Mouse (Mus musculus): Measurements from ENCODE around the gene Itgax. TPM values are rescaled to one million over a fixed set of nuclear protein-coding genes. Genes with fewer than 3 reads are reported as not detected.
A peak's percentile ranks its signal among the peaks of the same experiment; 100 is the strongest.
"Not testable (repeated sequence)": the region's sequence is repeated elsewhere in the genome, so short reads cannot be mapped to it uniquely, and the experiment has no call there.

The Itgax gene
- polyA plus RNA-seq, 1 experiment from 2014 or later = 1.6 TPM

DNA sequence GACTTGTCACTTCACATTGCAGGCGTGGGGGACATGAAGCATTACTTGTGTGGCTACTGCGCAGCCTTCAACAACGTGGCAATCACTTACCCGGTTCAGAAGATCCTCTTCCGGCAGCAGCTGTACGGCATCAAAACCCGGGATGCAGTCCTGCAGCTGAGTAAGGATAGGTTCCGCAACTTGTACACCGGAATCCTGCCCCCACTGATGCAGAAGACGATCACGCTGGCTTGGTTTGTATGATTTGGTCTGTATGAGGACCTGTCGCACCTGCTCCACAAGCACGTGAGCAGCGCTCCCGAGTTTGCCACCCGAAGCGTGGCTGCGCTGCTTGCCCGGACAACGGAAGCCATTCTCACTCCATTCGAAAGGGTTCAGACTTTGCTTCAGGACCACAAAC lies 24.7 kb downstream of the Itgax start, which contains the start of gene Itgad:
Itgad (plus strand) TSS at position 301 of the 400 bp plus-strand sequence.
- H3K4me1 ChIP-seq (replicated peaks; ENCODE audit: control insufficient read depth, insufficient read depth, low read length) = no peaks in the 10 kb centered on the region
- H3K9me3 ChIP-seq (ENCODE audit: control insufficient read depth) = no peaks in the 10 kb centered on the region
- no peaks in the 10 kb centered on the region for H3K36me3 ChIP-seq (ENCODE audit: control insufficient read depth, insufficient read depth)
- no peak within 1 kb of the TSS; the same call in 1 of the 2 replicates for H3K4me2 ChIP-seq (replicated peaks; ENCODE audit: low read depth)
- 94% methylated on average over 21 of the region's 21 CpGs for WGBS
- ATAC-seq = no peak
- no peak within 1 kb of the TSS for H3K9ac ChIP-seq (ENCODE audit: low read depth, low read length)
- H3K4me3 ChIP-seq (ENCODE audit: low read depth, low read length) = no peak within 1 kb of the TSS
- TF ChIP-seq CTCF (IDR thresholded peaks at IDR 0.05; ENCODE audit: low read depth) = no peak
- H3K27me3 ChIP-seq (replicated peaks; ENCODE audit: control insufficient read depth, insufficient read depth, low read length) = no peaks in the 10 kb centered on the region
- H3K27ac ChIP-seq (ENCODE audit: low read depth, low read length) = no peak within 1 kb of the TSS

DNA sequence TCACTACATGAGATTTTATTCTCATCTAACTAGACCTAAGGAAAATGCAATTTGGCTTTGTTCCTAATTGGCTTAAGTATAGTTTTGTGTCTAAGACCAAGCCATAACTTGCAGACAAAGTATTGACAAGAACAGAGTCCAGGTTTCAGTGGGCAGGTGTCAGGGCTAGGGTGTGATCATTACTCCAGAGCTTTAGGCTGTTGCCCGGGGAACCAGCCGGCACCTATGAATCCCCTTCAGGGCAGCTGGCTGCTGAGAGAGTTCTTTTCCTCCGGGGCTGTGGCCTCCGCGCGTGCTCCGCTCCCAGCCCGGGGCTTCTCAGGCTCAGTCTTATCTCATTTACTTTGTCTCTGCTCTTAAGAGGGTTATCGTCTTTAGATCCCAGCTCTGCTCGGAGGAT lies 25.6 kb downstream of the Itgax start:
- Histone ChIP-seq H3K36me3 (ENCODE audit: control insufficient read depth, insufficient read depth) (no peaks in the 10 kb centered on the region), H3K4me3 (ENCODE audit: low read depth, low read length) (no peak overlapping the region), H3K9me3 (ENCODE audit: control insufficient read depth) (no peaks in the 10 kb centered on the region), H3K27ac (ENCODE audit: low read depth, low read length) (no peak overlapping the region), H3K27me3 (replicated peaks; ENCODE audit: control insufficient read depth, insufficient read depth, low read length) (no peaks in the 10 kb centered on the region), H3K4me2 (replicated peaks; ENCODE audit: low read depth) (no peak overlapping the region; the same call in 1 of the 2 replicates), H3K4me1 (replicated peaks; ENCODE audit: control insufficient read depth, insufficient read depth, low read length) (no peaks in the 10 kb centered on the region), H3K9ac (ENCODE audit: low read depth, low read length) (no peak overlapping the region)
- ATAC-seq = 0 out of 2 replicates have a peak, but pooled peaks have one; percentile 22
- no peak for TF ChIP-seq CTCF (IDR thresholded peaks at IDR 0.05; ENCODE audit: low read depth)
- WGBS = 34% methylated on average over 10 of the region's 10 CpGs

DNA sequence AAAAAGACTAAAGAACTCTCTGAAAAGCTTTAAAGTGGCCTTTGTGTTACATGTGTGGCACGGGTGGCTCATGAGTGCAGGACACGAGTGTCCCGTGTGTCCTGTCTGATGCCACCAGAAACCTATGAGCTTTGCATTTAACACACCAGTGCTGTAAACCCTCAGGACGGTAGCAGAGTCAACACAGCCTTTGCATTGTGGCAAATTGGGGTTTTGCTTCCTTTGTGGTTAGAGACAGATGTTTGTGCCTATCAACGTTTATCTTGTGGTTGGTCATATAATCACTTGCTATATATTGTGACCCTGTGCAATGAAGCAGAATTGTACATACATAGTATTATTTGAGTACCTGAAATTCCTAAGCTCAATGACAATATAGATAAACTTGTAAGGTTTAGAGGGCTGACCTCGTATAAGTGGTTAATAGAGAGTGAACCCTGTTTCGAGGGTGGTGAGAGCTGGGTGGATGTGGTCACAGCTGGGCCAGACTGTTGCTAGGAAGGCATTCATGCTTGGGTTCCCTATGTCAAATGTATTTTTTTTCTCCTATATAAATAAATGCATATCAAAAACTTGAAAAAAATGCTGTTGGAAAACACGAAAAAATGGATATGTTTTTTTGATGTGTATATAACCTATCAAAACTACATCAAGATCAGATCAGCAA lies 29.5 kb downstream of the Itgax start:
- 53% methylated on average over 8 of the region's 8 CpGs for WGBS

DNA sequence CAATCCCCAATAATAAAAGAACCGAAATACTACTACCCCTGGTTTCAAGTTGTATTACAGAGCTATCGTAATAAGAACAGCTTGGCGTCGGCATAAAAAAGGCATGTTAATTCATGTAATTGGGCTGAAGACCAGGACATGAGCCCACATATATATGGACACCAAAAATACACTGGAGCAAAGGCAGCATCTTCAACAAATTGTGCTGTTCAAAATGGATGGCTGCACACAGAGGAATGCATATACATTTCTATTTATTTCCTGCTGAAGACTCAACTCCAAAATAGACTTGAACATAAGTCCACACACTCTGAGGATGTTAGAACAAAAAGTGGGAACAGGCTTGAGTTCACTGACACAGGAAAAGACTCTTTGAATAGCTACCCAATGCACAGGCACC lies 34.7 kb downstream of the Itgax start:
- no peak overlapping the region for H3K27ac ChIP-seq (ENCODE audit: low read depth, low read length)

More for the DNA sequence above, 29.5 kb downstream of the Itgax start:
- H3K36me3 ChIP-seq (ENCODE audit: control insufficient read depth, insufficient read depth); H3K27me3 ChIP-seq (replicated peaks; ENCODE audit: control insufficient read depth, insufficient read depth, low read length); H3K9ac ChIP-seq (ENCODE audit: low read depth, low read length); H3K4me3 ChIP-seq (ENCODE audit: low read depth, low read length); H3K9me3 ChIP-seq (ENCODE audit: control insufficient read depth); ATAC-seq; H3K4me2 ChIP-seq (replicated peaks; ENCODE audit: low read depth); H3K4me1 ChIP-seq (replicated peaks; ENCODE audit: control insufficient read depth, insufficient read depth, low read length); H3K27ac ChIP-seq (ENCODE audit: low read depth, low read length): not testable (repeated sequence)

DNA sequence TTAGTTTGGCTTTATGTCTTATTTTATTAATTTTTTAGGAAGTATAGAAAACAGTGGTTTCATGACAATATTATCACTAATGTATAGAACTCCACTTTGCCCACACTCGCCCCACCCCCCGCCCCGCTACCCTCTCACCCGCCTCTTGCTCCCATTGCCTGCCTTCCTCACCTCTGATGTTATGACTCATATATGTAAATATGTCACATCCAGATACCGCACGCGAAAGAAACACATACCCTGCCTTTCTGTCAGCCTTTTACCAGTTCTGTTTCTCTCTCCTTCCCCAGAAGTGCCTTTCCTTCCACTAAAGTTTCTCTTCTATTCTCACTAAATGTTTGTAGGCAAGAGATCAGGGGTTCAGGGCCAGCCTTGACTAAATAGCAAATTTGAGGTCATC lies 37.0 kb downstream of the Itgax start:
- Histone ChIP-seq H3K27ac (ENCODE audit: low read depth, low read length) (no peak overlapping the region), H3K4me1 (replicated peaks; ENCODE audit: control insufficient read depth, insufficient read depth, low read length) (no peaks in the 10 kb centered on the region), H3K27me3 (replicated peaks; ENCODE audit: control insufficient read depth, insufficient read depth, low read length) (no peaks in the 10 kb centered on the region), H3K4me2 (replicated peaks; ENCODE audit: low read depth) (no peak overlapping the region), H3K9ac (ENCODE audit: low read depth, low read length) (no peak overlapping the region), H3K36me3 (ENCODE audit: control insufficient read depth, insufficient read depth) (no peaks in the 10 kb centered on the region), H3K4me3 (ENCODE audit: low read depth, low read length) (no peak overlapping the region), H3K9me3 (ENCODE audit: control insufficient read depth) (no peaks in the 10 kb centered on the region)
- ATAC-seq = no peak
- no peak for TF ChIP-seq CTCF (IDR thresholded peaks at IDR 0.05; ENCODE audit: low read depth)
- 64% methylated on average over 7 of the region's 7 CpGs for WGBS

More for the DNA sequence above, 34.7 kb downstream of the Itgax start:
- Histone ChIP-seq H3K9ac (ENCODE audit: low read depth, low read length) (no peak overlapping the region), H3K27me3 (replicated peaks; ENCODE audit: control insufficient read depth, insufficient read depth, low read length) (no peaks in the 10 kb centered on the region), H3K4me1 (replicated peaks; ENCODE audit: control insufficient read depth, insufficient read depth, low read length) (no peaks in the 10 kb centered on the region), H3K4me2 (replicated peaks; ENCODE audit: low read depth) (no peak overlapping the region), H3K36me3 (ENCODE audit: control insufficient read depth, insufficient read depth) (no peaks in the 10 kb centered on the region), H3K9me3 (ENCODE audit: control insufficient read depth) (no peaks in the 10 kb centered on the region), H3K4me3 (ENCODE audit: low read depth, low read length) (no peak overlapping the region)
- 93% methylated on average over 4 of the region's 4 CpGs for WGBS
- ATAC-seq = no peak
- TF ChIP-seq CTCF (IDR thresholded peaks at IDR 0.05; ENCODE audit: low read depth) = no peak

DNA sequence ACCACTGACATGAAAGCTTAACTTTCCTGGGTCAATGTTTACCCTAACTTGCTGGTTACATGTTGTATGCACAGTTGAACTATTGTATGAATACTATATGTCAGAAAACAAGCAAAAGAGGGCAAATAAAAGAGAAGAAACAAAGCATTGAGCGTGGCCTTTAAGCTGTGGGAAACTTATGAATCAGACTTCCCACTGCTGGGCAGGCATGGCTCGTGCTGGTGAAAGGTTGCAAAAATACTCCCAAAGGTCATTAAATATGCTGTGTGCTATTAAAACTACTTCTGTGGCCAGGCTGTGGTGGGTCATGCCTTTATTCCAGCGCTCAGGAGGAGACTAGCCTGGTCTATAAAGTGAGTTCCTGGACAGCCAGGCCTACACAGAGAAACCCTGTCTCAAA lies 40.6 kb downstream of the Itgax start:
- Histone ChIP-seq H3K4me2 (replicated peaks; ENCODE audit: low read depth) (no peak overlapping the region), H3K4me1 (replicated peaks; ENCODE audit: control insufficient read depth, insufficient read depth, low read length) (no peaks in the 10 kb centered on the region), H3K9me3 (ENCODE audit: control insufficient read depth) (no peaks in the 10 kb centered on the region), H3K9ac (ENCODE audit: low read depth, low read length) (no peak overlapping the region), H3K27ac (ENCODE audit: low read depth, low read length) (no peak overlapping the region), H3K4me3 (ENCODE audit: low read depth, low read length) (no peak overlapping the region), H3K27me3 (replicated peaks; ENCODE audit: control insufficient read depth, insufficient read depth, low read length) (no peaks in the 10 kb centered on the region), H3K36me3 (ENCODE audit: control insufficient read depth, insufficient read depth) (no peaks in the 10 kb centered on the region)
- WGBS = 82% methylated on average over 3 of the region's 3 CpGs
- TF ChIP-seq CTCF (IDR thresholded peaks at IDR 0.05; ENCODE audit: low read depth) = no peak
- no peak for ATAC-seq

Data from intestine, postnatal 0 days (tissue).